Mouse (Mus musculus): ENCODE data around the gene Ap3d1. TPM values are rescaled to one million over a fixed set of nuclear protein-coding genes. Genes with fewer than 3 reads are reported as not detected.
A peak's percentile ranks its signal among the peaks of the same experiment; 100 is the strongest.

Ap3d1 gene
- polyA plus RNA-seq, 1 experiment from 2014 or later = 81.7 TPM

DNA sequence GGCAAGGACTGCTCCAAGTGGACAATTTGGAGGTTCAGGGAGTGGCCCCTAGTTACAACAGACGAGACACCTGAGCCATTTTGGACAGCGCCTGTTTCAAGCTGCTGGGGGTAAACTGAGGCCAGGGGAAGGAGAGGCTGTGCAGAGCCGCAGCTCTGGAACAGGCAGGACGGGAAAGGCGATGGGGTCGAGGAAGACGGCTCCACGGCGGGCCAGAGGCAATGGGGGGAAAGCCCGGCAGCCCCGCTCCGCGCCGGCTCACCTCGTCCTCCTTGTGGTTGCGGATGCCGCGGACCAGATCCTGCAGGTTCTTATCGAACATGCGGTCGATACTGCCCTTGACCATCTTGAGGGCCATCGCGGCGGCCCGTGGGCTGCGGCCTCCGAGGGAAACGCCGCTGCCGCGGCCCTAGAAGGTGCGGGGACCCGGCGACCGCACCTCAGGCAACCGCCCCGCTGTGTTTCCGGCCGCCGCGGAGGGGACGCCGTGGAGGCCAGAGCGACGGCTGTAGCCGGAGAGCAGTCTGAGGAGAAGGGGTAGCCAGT, 357 bp downstream of the Ap3d1 start:
- Histone ChIP-seq H3K9ac (replicated peaks; ENCODE audit: low read depth, low read length) (peak overlapping the region; percentile 96), H3K27ac (ENCODE audit: low read length) (peak overlapping the region; percentile 67), H3K4me1 (ENCODE audit: control insufficient read depth, insufficient read depth, low read length) (peaks cover 25% of the 10 kb centered on the region), H3K36me3 (ENCODE audit: control insufficient read depth, insufficient read depth, low read length) (peaks cover 5% of the 10 kb centered on the region; the same call in 1 of the 2 replicates), H3K9me3 (ENCODE audit: control insufficient read depth, low read depth, low read length) (no peaks in the 10 kb centered on the region), H3K27me3 (ENCODE audit: control insufficient read depth, insufficient read depth, low read length) (no peaks in the 10 kb centered on the region), H3K4me2 (replicated peaks; ENCODE audit: low read depth, low read length) (peak overlapping the region; percentile 99), H3K4me3 (ENCODE audit: low read depth, low read length) (peak overlapping the region; percentile 99)
- ATAC-seq (ENCODE audit: insufficient number of reproducible peaks, insufficient read depth, low FRiP score, low read depth) = no peak
- WGBS = under 1% methylated on average over 46 of the region's 46 CpGs

DNA sequence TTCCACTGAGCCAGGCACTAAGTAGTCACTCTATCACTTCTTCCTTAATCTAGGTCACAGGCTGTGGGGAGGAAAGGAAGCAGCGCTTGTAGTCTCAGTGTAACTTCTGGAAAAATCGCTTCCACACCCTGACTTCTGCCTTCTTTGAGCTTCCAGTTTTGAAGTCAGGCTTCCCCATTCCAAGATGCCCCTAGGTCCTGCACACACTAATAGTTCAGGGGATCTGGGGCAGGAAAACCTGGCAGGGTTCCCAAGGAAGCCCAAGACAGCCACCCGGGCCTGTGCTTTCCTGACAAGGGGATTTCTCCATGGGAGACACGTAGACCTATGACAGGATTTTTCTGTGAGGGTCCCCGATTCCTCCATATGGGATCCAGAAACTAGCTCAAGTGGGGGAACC, 918 bp downstream of the Ap3d1 start:
- H3K27me3 ChIP-seq (ENCODE audit: control insufficient read depth, insufficient read depth, low read length) = no peaks in the 10 kb centered on the region
- peaks cover 5% of the 10 kb centered on the region; the same call in 1 of the 2 replicates for H3K36me3 ChIP-seq (ENCODE audit: control insufficient read depth, insufficient read depth, low read length)
- peak overlapping the region; percentile 99 for H3K4me3 ChIP-seq (ENCODE audit: low read depth, low read length)
- peak overlapping the region; percentile 96 for H3K9ac ChIP-seq (replicated peaks; ENCODE audit: low read depth, low read length)
- H3K9me3 ChIP-seq (ENCODE audit: control insufficient read depth, low read depth, low read length) = no peaks in the 10 kb centered on the region
- no peak for ATAC-seq (ENCODE audit: insufficient number of reproducible peaks, insufficient read depth, low FRiP score, low read depth)
- H3K27ac ChIP-seq (ENCODE audit: low read length) = peak overlapping the region; percentile 67
- H3K4me1 ChIP-seq (ENCODE audit: control insufficient read depth, insufficient read depth, low read length) = peaks cover 25% of the 10 kb centered on the region
- peak overlapping the region; percentile 99 for H3K4me2 ChIP-seq (replicated peaks; ENCODE audit: low read depth, low read length)
- 23% methylated on average over 5 of the region's 5 CpGs for WGBS

DNA sequence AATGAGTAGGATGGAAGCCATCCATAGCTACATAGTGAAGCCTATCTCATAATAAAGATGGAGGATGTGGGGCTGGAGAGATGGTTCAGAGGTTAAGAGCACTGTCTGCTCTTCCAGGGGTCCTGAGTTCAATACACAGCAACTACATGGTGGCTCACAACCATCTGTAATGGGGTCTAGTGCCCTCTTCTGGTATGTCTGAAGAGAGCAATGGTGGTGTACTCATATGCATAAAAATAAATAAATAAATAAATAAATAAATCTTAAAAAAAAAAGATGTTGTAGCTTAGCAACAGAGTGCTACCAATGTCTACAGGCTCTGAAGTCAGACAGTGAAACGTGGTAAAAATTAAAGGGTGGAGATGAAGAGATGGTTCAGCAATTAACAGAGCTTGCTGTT, 3.4 kb downstream of the Ap3d1 start:
- H3K4me1 ChIP-seq (ENCODE audit: control insufficient read depth, insufficient read depth, low read length) = peaks cover 25% of the 10 kb centered on the region
- ATAC-seq (ENCODE audit: insufficient number of reproducible peaks, insufficient read depth, low FRiP score, low read depth) = no peak
- no peaks in the 10 kb centered on the region for H3K27me3 ChIP-seq (ENCODE audit: control insufficient read depth, insufficient read depth, low read length)
- WGBS = 82% methylated on average over 1 of the region's 1 CpGs
- no peak overlapping the region for H3K4me3 ChIP-seq (ENCODE audit: low read depth, low read length)
- no peak overlapping the region for H3K27ac ChIP-seq (ENCODE audit: low read length)
- H3K4me2 ChIP-seq (replicated peaks; ENCODE audit: low read depth, low read length) = no peak overlapping the region
- H3K9me3 ChIP-seq (ENCODE audit: control insufficient read depth, low read depth, low read length) = no peaks in the 10 kb centered on the region
- H3K9ac ChIP-seq (replicated peaks; ENCODE audit: low read depth, low read length) = no peak overlapping the region
- H3K36me3 ChIP-seq (ENCODE audit: control insufficient read depth, insufficient read depth, low read length) = peaks cover 7% of the 10 kb centered on the region; the same call in 1 of the 2 replicates

DNA sequence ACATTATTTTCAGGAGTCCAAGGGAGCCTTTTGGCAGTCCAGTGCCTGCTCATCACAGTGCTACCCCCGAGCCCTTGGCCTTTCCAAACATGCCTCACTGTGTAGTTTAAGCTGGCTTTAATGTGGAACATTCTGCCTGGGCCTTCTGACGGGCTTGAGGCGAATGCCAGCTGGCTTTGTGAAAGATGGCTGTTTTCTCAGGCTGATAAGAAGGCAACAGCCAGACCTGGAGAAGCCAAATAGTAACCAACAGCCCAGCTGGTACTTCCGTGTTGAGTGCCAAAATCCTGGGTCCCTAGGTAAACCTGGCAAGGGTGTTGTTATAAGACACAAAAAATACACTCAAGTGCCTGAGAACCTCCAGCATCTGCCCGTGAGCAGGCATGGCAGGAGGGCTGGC, 5.3 kb downstream of the Ap3d1 start:
- Histone ChIP-seq H3K4me2 (replicated peaks; ENCODE audit: low read depth, low read length) (no peak overlapping the region), H3K4me1 (ENCODE audit: control insufficient read depth, insufficient read depth, low read length) (peaks cover 21% of the 10 kb centered on the region), H3K27ac (ENCODE audit: low read length) (no peak overlapping the region), H3K9me3 (ENCODE audit: control insufficient read depth, low read depth, low read length) (no peaks in the 10 kb centered on the region), H3K36me3 (ENCODE audit: control insufficient read depth, insufficient read depth, low read length) (peaks cover 18% of the 10 kb centered on the region; the same call in 1 of the 2 replicates), H3K4me3 (ENCODE audit: low read depth, low read length) (no peak overlapping the region), H3K27me3 (ENCODE audit: control insufficient read depth, insufficient read depth, low read length) (no peaks in the 10 kb centered on the region), H3K9ac (replicated peaks; ENCODE audit: low read depth, low read length) (no peak overlapping the region)
- WGBS = 61% methylated on average over 5 of the region's 5 CpGs
- no peak for ATAC-seq (ENCODE audit: insufficient number of reproducible peaks, insufficient read depth, low FRiP score, low read depth)

DNA sequence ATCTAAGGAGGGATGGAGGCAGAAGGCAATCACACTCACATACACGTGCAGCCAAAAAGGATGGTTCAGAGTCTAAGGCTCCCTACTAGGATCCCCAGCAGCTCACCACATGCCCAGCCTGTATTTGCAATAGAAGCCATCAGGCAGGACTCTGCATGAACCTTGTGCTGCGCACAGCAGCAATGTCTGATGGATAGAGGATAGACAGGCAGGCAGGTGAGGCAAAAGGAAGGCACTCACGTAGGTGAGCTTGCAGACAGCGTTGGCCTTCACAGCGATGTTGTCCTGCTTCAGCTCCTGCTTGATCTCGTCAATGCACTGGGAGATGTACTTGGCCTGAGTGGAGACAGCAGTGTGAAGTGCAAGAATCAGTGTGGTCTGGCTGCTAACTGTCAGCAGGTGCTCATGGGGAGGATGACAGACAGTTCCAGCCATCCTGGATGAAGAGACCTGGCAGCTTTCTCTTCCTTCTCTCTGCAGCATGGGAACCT, 9.4 kb downstream of the Ap3d1 start:
- no peak overlapping the region for H3K9ac ChIP-seq (replicated peaks; ENCODE audit: low read depth, low read length)
- no peak overlapping the region for H3K4me2 ChIP-seq (replicated peaks; ENCODE audit: low read depth, low read length)
- H3K4me1 ChIP-seq (ENCODE audit: control insufficient read depth, insufficient read depth, low read length) = 0 out of 2 replicates have a peak, but pooled peaks cover 3% of the 10 kb centered on the region
- H3K36me3 ChIP-seq (ENCODE audit: control insufficient read depth, insufficient read depth, low read length) = peaks cover 49% of the 10 kb centered on the region
- 91% methylated on average over 6 of the region's 6 CpGs for WGBS
- no peak overlapping the region for H3K4me3 ChIP-seq (ENCODE audit: low read depth, low read length)
- H3K27me3 ChIP-seq (ENCODE audit: control insufficient read depth, insufficient read depth, low read length) = no peaks in the 10 kb centered on the region
- no peaks in the 10 kb centered on the region for H3K9me3 ChIP-seq (ENCODE audit: control insufficient read depth, low read depth, low read length)
- H3K27ac ChIP-seq (ENCODE audit: low read length) = no peak overlapping the region
- no peak for ATAC-seq (ENCODE audit: insufficient number of reproducible peaks, insufficient read depth, low FRiP score, low read depth)

DNA sequence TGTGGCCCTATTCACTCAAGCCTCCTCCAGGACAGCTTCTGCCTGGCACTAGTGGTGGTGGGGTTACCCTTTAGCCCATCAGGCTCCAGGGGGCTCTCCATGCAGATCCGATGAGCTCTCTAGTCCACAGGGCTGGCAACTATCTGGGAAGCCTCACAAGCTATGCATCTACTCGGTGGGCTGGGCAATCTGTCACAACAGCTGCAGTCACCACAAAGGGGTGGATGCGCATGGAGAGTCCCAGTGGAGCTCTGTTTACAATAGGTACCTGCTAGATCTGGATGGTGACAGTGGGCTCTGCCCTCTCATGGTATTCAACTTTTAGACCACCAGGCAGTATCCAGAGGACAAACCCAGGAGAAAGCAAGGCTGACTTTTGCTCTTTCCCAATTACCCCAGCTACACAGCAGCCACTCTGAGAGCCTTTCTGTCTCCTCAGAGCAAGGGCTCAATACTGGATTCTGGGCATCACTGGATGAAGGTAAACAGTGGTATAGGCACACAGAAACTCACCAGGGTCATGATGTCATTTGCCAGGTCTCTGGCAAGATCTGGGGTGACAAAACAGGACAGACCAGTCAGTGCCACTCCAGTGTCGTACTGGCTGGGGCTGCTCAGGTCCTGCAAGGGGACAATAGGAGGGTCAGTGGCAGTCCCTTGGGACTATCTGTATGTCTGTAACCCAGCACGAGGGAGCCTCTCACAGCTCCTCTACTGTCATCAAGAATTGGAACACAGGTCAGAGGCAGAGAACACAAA, 14.5 kb downstream of the Ap3d1 start:
- Histone ChIP-seq H3K36me3 (ENCODE audit: control insufficient read depth, insufficient read depth, low read length) (peaks cover 85% of the 10 kb centered on the region), H3K9ac (replicated peaks; ENCODE audit: low read depth, low read length) (no peak overlapping the region), H3K4me2 (replicated peaks; ENCODE audit: low read depth, low read length) (no peak overlapping the region), H3K9me3 (ENCODE audit: control insufficient read depth, low read depth, low read length) (no peaks in the 10 kb centered on the region), H3K27ac (ENCODE audit: low read length) (no peak overlapping the region), H3K27me3 (ENCODE audit: control insufficient read depth, insufficient read depth, low read length) (no peaks in the 10 kb centered on the region), H3K4me3 (ENCODE audit: low read depth, low read length) (no peak overlapping the region), H3K4me1 (ENCODE audit: control insufficient read depth, insufficient read depth, low read length) (no peaks in the 10 kb centered on the region)
- no peak for ATAC-seq (ENCODE audit: insufficient number of reproducible peaks, insufficient read depth, low FRiP score, low read depth)
- 83% methylated on average over 5 of the region's 5 CpGs for WGBS

DNA sequence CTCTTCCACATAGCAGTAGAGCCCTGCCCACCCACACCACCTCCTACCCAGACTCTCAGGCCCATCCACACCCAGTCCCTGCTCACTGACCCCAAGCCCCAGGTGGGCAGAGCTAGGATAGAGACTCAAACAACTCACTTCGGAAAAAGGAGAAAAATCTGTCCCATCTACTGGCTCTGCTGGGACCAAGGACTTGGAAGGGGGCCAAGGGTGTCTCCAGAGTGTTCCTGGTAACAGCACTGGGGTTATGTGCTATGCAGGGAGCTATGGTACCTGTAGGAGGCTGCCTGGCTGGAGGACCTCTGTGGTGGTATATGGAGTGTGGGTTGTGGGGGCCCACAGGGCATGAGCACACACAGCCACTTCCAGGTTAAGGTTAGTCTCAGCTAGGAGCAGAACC, 24.8 kb downstream of the Ap3d1 start:
- WGBS = 90% methylated on average over 1 of the region's 1 CpGs
- ATAC-seq (ENCODE audit: insufficient number of reproducible peaks, insufficient read depth, low FRiP score, low read depth) = no peak
- Histone ChIP-seq H3K9me3 (ENCODE audit: control insufficient read depth, low read depth, low read length) (no peaks in the 10 kb centered on the region), H3K9ac (replicated peaks; ENCODE audit: low read depth, low read length) (no peak overlapping the region), H3K36me3 (ENCODE audit: control insufficient read depth, insufficient read depth, low read length) (peaks cover 94% of the 10 kb centered on the region), H3K27ac (ENCODE audit: low read length) (no peak overlapping the region), H3K4me3 (ENCODE audit: low read depth, low read length) (no peak overlapping the region), H3K4me2 (replicated peaks; ENCODE audit: low read depth, low read length) (no peak overlapping the region), H3K4me1 (ENCODE audit: control insufficient read depth, insufficient read depth, low read length) (no peaks in the 10 kb centered on the region), H3K27me3 (ENCODE audit: control insufficient read depth, insufficient read depth, low read length) (no peaks in the 10 kb centered on the region)

DNA sequence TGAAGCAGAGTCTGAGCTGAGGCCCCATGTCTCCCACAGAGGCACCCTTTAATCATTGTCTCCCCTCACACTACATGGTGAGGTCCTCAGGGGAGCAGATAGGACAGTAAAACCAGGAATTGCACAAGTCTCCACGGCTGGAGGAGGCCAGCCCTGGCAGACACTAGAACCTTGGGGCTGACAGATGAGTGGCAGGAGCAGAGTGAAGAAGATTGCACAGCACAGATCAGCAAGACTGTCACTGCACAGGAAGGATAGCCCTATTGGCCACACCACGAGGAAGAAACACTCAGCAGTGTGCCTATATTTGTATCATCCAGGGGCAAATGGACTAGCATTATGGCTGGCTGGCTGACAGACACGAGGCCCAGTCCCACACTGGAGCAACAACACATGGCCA, 31.2 kb downstream of the Ap3d1 start:
- WGBS = 82% methylated on average over 3 of the region's 3 CpGs
- Histone ChIP-seq H3K4me1 (ENCODE audit: control insufficient read depth, insufficient read depth, low read length) (no peaks in the 10 kb centered on the region), H3K4me3 (ENCODE audit: low read depth, low read length) (no peak overlapping the region), H3K36me3 (ENCODE audit: control insufficient read depth, insufficient read depth, low read length) (peaks cover 97% of the 10 kb centered on the region), H3K4me2 (replicated peaks; ENCODE audit: low read depth, low read length) (no peak overlapping the region), H3K9me3 (ENCODE audit: control insufficient read depth, low read depth, low read length) (no peaks in the 10 kb centered on the region), H3K27ac (ENCODE audit: low read length) (no peak overlapping the region), H3K27me3 (ENCODE audit: control insufficient read depth, insufficient read depth, low read length) (no peaks in the 10 kb centered on the region), H3K9ac (replicated peaks; ENCODE audit: low read depth, low read length) (no peak overlapping the region)
- no peak for ATAC-seq (ENCODE audit: insufficient number of reproducible peaks, insufficient read depth, low FRiP score, low read depth)
